Mouse (Mus musculus) C2C12 (cell line): ENCODE results near the gene Lime1.

Source experiments
- CTCF ChIP-seq: IDR thresholded peaks from one replicate; pipeline ENCODE4 v1.5.1; 2011; ENCODE audit not compliant: control insufficient read depth, insufficient read depth, insufficient read length
- USF1 ChIP-seq: IDR thresholded peaks from one replicate; pipeline ENCODE4 v1.6.1; 2011; ENCODE audit warnings: low read depth, mild to moderate bottlenecking, control low read depth, moderate library complexity

GRCm38 (mm10) chr2:181420903-181421638, 41.2 kb downstream of the Lime1 start:
- TF ChIP-seq CTCF (no peak), USF1 (no peak)
